Mouse (Mus musculus): ENCODE results near the gene Rbm44.
A peak's percentile ranks its signal among the peaks of the same experiment; 100 is the strongest.

The Rbm44 gene

DNA sequence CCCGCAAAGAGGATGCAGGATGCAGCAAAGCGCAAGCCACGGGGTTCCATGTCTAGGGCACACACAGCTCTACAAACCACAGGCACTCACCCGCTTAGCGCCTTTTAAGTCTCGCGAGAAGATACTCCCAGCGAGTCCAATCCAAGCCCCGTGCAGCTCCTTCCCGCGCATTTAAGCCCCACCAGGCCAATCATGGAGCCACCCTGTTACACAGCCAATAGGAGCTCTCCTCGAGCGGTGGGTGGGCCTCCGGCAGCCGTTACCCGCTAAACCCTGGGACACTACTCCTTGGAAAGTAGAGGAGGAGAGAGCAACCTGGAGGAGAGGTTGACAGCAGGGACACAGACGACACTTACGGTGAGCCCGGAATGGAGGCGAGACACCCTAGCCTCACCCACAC, at the start of gene Rbm44:
TSS of gene Rbm44 (plus strand) at position 277 of the 400 bp plus-strand sequence.
- no peak for DNase-seq (ENCODE audit: low spot score in 2 of 2)

DNA sequence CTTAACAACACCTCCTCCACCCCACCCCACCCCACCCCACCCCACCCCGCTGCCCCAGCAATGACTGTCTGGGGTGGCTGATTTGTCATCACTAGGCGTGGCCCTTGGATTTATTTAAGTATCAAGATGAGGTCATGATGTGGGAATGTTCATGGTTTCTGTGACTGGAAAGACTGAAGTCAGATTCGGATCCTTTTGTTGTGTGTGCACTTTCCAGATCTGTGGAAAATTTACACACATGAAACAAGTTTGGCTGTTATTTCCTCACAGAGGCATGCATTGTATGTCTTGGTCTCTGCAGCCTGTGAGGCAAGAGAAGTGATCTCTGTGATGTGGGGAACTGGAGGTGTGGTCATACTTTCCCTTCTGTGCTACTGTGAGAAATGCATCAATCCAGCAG, 49.6 kb upstream of the Rbm44 start:
- DNase-seq (ENCODE audit: low spot score in 2 of 2): no peak

DNA sequence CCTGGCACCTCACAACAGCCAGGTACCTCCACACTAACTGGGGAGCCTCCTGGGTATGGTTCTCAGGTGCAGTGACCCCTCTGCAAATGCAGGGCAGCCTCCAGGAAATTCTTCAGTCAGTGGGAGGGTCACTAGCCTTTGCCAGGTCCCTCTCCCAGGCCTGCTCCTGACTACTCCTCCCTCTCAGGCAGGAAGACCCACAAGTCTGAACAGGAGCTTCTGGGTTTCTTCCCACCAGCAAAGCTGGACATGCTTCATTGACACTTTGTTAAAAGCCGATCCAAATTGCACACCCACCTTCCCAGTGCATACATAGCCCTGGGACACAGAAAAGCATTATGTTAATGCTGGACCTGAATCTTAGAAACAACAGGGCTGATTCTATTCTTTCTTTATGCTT, 49.0 kb upstream of the Rbm44 start:
- no peak for DNase-seq (ENCODE audit: low spot score in 2 of 2)

DNA sequence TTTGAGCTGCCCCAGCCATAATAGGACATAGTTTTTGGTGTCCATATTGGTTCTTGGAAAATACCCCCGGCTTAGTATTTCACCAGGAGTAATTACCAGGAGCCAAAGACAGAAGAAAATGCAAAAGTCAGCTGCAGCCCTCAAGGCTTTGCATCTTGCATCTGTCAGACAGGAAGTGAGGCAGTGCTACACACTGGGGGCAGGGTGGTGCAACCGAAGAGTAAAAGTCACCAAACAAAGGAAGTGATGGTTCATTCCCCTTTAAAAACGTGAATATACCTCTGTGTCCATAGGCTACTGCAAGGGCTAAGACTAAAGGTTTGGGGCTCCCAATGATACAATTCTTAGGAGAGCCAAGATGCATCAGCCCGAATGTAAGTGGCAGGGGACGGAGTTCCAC, 48.4 kb upstream of the Rbm44 start:
- no peak for DNase-seq (ENCODE audit: low spot score in 2 of 2)

DNA sequence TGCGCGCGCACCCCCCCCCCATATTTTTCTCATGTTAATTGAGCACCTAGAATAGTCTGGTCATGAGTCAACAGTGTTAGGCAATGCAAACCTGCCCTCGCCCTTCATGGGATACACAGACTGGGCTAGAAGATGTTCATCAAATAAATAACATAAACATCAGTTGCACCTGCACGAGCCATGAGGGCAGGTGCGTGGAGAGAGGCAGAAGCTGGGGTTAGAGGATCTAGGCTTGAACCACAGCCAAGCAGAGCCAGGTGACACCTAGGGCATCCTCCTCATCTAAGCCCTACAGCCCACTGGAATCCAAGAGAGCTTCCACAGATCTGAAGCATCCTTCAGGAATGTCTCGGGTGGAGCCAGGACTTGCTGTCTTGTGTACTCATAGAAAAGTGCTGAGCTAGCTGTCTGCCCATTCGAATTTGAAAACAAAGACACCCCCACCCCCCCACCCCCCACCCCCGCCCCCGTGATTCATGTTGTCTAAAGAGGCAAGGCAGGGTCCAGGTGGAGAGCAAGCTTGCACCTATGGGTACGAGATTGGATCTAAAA, 47.5 kb upstream of the Rbm44 start:
- DNase-seq (ENCODE audit: low spot score in 2 of 2): no peak

DNA sequence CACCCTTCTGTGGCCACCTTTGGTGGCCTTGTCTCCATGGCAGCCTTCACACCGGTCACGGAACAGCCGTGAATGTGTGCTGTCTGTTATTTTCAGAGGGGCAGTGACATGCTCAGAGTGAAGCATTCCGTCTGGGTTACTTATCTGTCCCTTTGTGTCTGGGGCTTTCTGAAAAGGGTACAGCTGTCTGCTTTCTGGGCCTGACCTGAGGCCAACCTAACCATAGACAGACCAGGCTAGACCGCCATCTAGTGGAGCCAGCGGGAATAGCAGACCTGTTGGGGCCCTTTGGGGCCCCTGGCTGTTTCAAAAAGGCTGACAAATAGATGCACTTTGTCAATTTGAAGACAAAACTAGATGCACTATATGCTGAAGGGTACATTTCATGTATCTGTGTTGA, 46.0 kb upstream of the Rbm44 start:
- peak; percentile 66 to 70 for DNase-seq (ENCODE audit: low spot score in 2 of 2)

DNA sequence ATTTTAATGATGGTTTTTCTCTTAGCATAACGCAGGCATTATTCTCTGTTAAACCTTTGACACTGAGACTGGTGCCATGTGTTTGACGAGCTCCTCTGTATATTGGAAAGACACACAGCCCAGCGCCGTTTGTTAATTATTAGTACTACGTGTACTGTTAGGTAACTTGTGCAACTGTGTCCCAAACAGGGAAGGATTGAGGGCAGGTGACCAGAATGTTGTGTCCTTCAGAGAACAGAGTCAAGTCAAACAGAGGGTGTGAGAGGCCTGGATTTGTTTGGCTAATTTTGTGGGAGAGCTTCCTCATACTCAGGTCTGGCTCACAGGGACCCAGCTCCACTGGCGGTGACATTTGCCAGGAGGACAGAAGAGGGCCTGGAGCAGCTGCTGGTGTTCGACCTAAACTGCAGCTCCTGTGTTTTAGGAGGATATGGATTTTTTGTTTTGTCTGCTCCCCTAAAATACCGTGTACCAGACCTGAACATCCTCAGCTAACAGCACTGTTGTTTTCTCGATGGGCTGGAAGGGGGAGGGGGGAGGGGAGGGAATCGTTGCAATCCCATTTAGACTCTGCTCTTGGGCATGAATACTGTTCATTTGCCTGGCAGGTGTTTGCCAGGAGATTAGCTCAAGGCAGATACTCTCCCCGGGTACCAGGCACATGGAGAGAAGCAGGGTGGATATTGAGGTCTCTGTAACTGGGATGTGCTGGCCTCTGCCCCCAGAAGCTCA, 43.0 kb upstream of the Rbm44 start:
- no peak for DNase-seq (ENCODE audit: low spot score in 2 of 2)

DNA sequence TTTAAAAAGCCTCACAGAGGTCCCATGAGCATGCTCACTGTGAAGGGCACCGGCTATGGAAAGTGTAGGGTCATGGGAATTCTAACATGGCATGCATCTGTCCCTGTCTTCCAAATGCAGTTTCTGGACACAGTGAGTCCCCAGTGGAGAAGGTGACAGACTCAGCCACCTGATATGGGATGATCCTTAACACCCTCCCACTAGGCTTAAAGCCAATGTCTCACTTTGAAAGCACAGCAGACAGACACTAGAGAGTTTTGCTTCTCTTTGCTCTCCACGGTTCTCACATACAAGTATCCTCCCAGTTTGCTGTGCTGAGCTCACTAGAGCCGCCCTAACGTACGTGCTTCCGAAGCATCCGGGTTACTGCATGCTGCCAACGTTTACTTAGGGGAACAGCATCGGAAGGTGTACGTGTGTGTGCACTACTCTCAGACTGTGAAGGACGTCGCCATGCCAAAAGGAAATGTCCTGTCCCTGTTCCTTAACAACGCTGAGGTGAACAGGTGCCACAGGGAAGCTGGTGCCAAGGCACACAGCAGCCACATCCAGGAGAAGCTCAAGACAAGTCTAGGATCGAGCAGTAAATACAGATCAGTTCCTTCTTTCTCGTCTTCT, 41.4 kb upstream of the Rbm44 start:
- DNase-seq (ENCODE audit: low spot score in 2 of 2): no peak

DNA sequence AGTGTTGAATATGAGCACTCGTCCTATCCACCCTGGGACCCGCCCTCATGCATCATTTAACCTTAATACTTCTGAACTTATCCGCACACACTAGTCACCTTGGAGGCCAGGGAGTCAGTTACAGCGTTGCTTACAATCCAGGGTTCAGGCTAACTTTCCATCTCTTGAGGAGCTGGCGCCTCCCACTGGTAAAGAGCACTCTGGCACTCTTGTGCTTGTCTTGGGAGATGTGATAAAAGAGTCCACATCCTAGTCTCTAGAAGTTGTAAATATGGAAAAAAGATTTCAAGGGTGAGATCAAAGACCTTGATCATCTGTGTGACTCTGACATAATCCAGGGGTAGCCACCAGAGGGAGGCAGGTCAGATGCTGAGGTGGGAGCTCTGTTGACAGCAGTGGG, 37.3 kb upstream of the Rbm44 start:
- DNase-seq (ENCODE audit: low spot score in 2 of 2): no peak

DNA sequence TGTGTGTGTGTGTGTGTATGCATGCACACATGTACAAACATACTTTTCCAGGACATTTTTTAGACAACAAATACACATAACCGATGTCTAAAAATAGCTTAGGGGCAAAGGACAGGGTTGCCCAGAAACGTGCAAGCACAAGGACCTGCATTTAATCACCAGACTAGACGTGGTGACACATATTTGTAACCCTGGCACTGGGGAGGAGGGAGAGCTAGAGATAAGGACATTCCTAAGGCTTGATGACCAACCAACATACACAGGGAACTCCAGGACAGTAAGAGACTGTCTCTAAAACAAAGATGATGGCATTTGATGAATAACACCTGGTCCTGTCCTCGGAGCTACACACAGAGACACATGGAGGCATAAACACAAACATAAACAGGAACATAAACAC, 35.6 kb upstream of the Rbm44 start:
- no peak for DNase-seq (ENCODE audit: low spot score in 2 of 2)

DNA sequence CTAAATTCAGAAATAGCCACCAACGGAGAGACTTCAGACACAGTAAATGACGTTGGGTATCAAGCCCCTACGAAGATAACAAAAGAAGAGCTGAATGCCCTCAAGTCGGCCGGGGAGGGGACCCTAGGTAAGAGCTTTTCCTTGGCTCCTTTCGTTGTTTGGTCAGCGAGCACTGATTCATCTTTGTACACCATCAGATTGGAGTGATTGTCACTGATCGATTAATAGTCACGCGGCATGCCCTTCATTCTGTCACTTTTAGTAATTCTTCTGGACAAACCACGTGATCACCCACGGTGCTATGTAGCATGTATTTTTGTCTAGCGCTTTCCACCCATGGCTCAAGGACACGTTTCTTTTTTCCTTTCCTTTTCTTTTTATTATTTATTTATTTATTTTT, 32.7 kb upstream of the Rbm44 start:
- DNase-seq (ENCODE audit: low spot score in 2 of 2): no peak

DNA sequence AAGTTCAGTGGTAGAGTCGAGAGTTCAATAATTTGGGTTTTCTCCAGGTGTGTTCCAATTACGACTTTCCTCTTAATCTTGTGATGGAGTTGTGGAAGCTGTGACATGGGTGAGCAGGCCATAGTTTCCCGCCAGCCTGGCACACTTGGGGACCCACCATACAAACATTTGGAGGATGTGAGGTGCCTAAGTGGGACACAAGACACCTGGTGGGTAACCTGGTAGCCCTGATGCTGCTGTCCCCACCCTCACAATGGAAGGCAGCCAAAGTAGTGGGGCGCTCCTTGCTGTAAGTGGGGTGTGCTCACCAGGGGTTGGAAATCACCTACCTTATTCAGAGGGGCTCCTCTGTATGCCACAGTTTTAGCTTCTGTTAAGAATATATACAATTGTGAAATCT, 32.3 kb upstream of the Rbm44 start:
- DNase-seq (ENCODE audit: low spot score in 2 of 2): no peak

DNA sequence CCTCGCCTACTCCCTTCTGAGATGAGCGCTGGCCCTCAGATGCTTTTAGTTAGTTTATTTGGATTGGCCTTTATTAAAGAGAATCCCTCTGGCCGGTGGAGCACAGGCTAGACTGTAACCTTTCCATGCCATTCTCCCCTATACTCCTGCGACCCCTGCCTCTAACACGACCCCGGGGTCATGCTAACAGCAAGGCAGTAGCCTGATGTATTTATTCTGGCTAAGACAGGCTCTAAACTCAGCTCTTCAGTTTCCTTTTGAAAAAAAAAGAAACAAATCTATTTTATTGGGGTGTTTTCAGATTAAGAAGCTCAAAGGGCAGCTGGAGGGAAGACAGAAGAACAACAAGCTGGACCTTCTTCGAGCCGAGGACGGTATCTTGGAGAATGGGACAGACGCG, 22.8 kb upstream of the Rbm44 start:
- DNase-seq (ENCODE audit: low spot score in 2 of 2): no peak

DNA sequence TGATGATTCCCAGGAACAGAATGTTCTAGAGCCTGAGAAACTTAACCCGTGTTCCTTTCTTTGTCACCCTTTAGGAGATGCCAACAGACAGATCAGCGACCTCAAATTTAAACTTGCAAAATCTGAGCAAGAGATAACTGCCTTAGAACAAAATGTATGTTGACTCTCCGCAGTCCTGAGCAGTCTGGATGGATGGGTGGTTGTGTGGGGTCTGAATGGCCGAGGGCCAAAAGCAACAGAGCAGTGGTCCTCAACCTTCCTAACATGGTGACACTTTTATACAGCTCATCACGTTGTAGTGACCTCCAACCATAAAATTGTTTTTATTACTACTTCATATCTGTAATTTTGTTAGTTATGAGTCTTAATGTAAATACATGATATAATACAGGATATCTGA, 21.9 kb upstream of the Rbm44 start:
- DNase-seq (ENCODE audit: low spot score in 2 of 2): no peak

DNA sequence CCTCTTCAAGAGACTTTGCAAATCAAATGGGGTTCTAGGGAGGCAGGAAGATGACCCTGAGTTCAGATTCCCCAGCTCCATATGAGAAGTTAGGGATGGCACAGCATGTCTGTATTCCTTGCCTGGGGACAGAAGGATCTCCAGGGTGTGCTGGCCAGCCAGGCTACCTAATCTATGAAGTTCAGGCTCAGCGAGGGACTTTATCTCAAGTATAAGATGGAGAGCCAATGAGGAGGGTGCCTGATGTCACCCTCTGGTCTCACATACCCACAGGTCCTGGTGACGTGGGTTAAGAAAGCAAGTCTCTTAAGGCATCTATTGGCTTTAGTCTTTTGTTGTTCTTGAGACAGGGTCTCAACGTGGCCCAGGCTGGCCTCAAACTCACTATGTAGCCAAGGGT, 21.4 kb upstream of the Rbm44 start:
- no peak for DNase-seq (ENCODE audit: low spot score in 2 of 2)

DNA sequence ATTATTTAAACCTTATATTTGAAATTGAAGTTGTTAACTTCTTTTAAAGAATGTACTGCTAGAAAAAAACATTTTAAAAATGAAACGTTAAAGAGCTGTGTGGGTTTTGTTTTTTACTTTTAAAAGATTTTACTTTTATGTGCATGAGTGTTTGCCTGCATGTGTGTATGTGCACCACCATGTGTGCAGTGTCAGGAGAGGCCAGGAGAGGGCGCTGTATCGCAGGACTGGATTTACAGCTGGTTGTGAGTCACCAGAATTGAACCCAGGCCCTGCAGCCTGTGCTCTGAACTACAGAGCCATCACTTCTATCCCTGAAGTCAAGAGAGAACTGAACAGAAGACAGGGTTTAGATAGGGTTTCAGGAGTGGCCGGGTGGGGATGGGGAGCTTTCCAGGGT, 16.0 kb upstream of the Rbm44 start:
- DNase-seq (ENCODE audit: low spot score in 2 of 2): no peak

DNA sequence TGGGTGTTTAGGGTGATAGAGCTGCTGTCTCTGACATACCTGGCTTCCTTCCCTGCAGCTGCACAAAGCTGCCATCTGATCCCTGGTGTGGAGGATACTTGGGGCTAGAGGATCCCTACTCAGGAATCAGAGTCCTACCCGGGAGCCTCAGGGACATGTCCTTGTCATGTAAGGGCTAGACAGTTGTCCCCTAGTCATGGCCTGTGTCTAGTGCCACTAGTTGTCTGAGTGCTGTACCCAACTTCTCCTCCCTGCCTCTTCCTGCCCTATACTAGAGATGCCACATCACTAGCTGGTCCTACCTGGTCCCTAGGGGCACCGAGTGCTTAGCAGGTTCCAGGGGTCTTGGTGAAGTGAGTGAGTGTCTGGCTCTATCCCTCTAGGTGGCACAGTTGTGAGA, 7.9 kb upstream of the Rbm44 start:
- no peak for DNase-seq (ENCODE audit: low spot score in 2 of 2)

DNA sequence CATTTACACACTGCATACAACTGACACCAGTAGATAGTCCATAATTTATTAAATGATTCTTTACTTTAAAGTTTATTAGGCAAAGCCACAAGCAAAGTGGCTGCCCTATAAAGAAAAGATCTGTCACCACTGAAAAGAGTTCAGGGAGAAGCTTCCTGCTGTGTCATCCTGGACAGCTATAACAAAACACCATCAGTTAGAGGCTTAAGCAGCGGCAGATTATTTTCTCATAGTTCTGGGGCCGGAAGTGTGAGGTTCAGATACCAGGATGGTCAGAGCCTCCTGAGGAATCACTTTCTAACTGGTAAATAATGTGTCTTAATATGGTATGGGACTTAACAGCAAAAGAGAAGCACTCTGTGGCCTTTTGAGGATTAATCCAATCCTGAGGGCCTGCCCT, 6.6 kb downstream of the Rbm44 start:
- no peak for DNase-seq (ENCODE audit: low spot score in 2 of 2)

DNA sequence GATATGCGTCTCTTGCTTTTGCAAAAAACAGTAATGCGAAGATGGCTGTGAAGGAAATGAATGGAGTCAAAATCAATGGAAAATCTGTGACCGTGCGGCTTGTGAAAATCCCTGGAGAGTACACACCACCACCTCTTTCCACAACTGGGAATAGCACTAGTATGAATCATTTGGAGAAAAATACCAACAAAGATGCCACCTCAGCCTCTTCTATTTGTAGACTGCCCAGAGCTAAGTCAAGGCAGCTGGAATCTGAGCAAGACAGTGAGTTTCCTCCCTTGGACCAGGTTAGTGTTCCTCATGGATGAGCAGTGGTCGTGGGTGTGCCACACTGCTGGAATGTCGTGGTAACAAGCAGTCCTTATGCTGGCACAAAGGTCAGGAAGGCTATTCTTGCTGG, 21.9 kb downstream of the Rbm44 start:
- no peak for DNase-seq (ENCODE audit: low spot score in 2 of 2)

DNA sequence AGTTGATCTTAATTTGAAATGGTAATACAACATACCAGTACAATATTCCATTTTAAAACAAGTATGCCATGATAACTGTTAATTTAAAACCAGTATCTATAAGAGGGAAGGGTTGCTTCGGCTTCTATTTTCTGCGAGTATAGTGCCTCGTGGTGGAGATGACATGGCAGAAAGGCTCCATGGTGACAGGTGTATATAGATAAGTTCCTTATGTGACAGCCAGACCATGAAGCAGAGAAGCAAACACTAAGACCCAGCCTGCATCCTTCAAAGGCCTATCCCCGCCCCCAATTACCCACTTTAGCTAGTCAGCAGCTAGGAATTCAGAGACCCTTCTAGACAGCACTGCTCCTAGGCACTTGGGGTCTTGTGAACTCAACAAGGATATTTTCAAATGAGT, 24.3 kb downstream of the Rbm44 start:
- no peak for DNase-seq (ENCODE audit: low spot score in 2 of 2)

DNA sequence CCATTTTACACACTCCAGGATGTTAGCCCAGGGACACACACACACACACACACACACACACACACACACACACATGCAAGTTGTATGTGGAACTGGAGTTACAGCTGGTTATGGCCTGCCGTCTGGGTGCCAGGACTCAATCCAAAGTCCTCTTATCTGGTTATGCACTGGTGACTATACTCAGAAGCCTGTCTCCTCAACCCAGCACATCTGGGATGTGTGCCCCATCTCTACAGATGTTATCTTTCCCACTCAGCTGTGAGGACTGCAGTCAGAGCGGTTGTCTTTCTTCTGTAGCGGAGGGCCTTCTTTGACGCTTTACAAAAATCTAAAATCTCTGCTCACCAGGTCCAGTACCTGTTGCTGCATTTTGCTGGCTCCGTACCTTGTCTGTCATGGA, 29.9 kb downstream of the Rbm44 start:
- DNase-seq (ENCODE audit: low spot score in 2 of 2): no peak

DNA sequence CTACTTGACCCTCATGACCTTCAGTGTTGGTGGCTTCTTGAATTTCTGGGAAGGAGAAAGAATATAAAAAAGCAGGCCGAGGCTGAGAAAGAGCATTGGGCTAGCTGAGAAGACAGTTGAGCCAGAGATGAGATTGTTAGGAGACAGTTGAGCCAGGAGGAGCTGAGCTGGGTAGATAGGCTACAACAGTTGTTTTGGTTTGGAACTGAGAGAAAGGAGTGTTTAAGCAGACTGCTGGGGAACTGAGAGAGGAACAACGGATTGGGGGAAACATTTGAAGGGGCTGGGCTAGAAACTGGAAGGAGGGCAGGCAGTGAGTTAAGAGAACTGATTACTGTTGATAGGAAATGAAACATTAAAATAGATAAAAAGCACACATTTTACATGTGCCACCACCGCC, 31.1 kb downstream of the Rbm44 start:
- no peak for DNase-seq (ENCODE audit: low spot score in 2 of 2)

DNA sequence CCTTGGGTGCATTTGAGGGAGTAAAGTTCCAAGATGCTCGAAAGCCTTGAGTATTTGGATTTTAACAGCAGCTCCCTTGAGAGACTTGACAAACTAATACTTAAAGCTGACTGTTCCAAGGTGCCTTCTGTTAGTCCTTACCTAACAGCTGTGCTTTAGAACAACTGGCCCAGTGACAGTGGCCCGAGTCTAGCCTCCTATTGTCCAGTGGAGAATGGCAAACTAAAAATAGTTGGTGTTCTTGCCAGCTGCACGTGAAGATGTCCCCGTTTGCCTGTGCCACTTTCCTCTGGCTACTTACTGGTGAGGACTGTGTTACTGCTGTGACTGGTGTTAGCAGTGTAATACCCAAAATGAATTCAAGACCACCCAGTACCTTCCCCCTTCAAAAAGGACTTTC, 32.0 kb downstream of the Rbm44 start:
- no peak for DNase-seq (ENCODE audit: low spot score in 2 of 2)

DNA sequence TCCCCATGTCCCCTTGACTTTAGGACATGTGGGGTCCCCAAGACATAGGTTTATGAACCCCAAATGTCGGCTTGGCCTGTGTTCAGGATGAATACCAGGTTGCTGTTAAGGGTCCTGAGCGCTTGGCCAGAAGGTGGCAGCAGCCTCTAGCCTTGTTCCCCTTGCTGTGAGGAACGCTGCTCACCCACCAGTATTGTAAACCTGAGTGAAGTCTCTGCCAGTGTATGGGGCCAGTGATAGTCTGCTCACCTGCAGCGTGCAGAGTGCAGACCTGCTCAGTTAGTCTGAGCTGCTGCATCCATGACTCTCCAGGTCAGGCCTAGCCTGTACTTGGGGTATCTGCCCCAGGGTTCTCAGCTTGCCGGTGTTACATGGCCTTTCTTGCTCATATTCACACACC, 34.2 kb downstream of the Rbm44 start:
- peak; percentile 70 to 83 for DNase-seq (ENCODE audit: low spot score in 2 of 2)

All from frontal cortex, postnatal 36 days (tissue).